Comparison of ENCODE assay signal across 29 mouse cellular contexts in the genomic region with DNA sequence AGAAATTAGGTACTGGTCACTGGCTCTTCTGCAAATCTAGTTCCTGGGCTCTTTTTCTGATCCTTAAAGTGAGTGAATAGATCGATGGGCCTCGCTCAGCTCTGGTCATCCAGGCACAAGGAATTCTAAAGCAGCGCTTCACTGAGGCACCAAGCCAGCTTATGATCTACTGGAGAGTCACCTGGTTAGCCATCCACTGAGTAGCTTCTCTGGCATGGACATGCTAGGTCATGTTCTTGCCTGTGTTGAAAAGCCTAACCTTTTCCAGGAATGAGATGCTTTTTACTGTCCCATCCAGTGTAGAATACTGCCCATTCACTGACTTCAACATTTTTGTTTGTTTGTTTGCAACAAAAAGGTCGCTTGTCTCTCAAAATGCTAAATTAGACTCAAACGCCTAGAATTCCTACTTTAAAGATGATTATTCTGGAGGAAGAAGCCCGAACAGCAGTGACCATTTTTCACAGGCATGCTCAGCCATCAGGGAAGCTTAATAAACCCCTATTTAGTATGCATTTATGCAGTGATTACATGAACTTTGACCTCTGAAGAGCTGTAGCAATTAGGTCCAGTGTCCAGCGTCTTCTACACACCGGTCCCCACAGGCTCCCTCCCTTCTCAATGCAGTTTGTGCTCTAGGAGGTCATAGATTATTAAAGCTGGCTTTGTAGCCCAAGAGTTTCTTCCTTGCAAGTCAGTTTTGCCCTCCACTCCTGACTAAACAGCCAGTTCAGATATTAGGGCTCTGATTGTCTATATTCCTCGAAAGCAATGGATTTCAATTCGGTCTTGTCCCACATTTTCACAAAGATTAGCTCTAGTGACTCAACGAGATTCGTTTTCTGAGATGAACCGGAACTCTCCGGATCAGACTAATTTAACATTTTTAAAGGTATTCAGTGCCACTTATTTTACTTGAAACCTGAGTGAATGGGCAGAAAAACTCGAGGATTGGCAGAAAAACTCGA. TPM values are rescaled to one million over a fixed set of nuclear protein-coding genes. Genes with fewer than 3 reads are reported as not detected.
DNase-seq lines count a peak whose midpoint lies in the region; ATAC-seq and TF ChIP-seq lines count a peak whose summit lies in the region.
"Had no signal": no experiment of that assay in that cellular context is flagged by ENCODE, and none has a peak within 500 bp of the region (broad histone marks: within the 10 kb centered on the region; RNA-seq: fewer than 3 reads in every experiment).

No protein-coding gene starts in this region.

- no peak overlapping the region for H3K9ac ChIP-seq in forebrain, postnatal 0 days
- no peak overlapping the region for H3K9ac ChIP-seq in limb, embryonic 11.5 days (ENCODE audit: low read length)
- H3K9ac ChIP-seq in neural tube, embryonic 13.5 days, result no peak overlapping the region
- H3K9ac ChIP-seq: embryonic facial prominence, embryonic 15.5 days; forebrain, embryonic 15.5 days; heart, embryonic 13.5 days; midbrain, embryonic 12.5 days had no signal

- DNase-seq in forebrain, embryonic 10.5 days (ENCODE audit: extremely low spot score, low spot score), result peak; percentile 18
- DNase-seq in forebrain, postnatal 0 days, result no peak
- DNase-seq in limb, embryonic 11.5 days (ENCODE audit: low spot score), result peak; percentile 29
- DNase-seq in limb, embryonic 10.5 days (ENCODE audit: low spot score), result no peak
- peak; percentile 60 for DNase-seq in embryo, embryonic 10.5 days (ENCODE audit: low spot score)
- DNase-seq: adrenal gland, postnatal 25 days; cerebellum, adult 9-11 months; gastrocnemius, postnatal 10 days; heart, postnatal 14 days; kidney, adult 18-20 months; kidney, postnatal 10 days; left cerebral cortex, postnatal 4 days had no signal

- H3K27ac ChIP-seq in forebrain, embryonic 10.5 days, result no peak overlapping the region
- no peak overlapping the region for H3K27ac ChIP-seq in forebrain, postnatal 0 days (ENCODE audit: low read depth, low read length)
- no peak overlapping the region for H3K27ac ChIP-seq in limb, embryonic 11.5 days (replicated peaks; ENCODE audit: low read depth, low read length)
- H3K27ac ChIP-seq in limb, embryonic 10.5 days, result no peak overlapping the region
- 0 out of 2 replicates have a peak overlapping the region, but pooled peaks have one; percentile 28 for H3K27ac ChIP-seq in neural tube, embryonic 13.5 days (replicated peaks)
- H3K27ac ChIP-seq: embryonic facial prominence, embryonic 15.5 days; forebrain, embryonic 15.5 days; heart, embryonic 13.5 days; hindbrain, postnatal 0 days; midbrain, embryonic 12.5 days had no signal

- no peak overlapping the region for H3K4me3 ChIP-seq in forebrain, embryonic 10.5 days
- no peak overlapping the region for H3K4me3 ChIP-seq in forebrain, postnatal 0 days (ENCODE audit: low read depth, low read length)
- H3K4me3 ChIP-seq in limb, embryonic 11.5 days (ENCODE audit: low read depth, low read length), result no peak overlapping the region
- H3K4me3 ChIP-seq in limb, embryonic 10.5 days, result no peak overlapping the region
- H3K4me3 ChIP-seq in neural tube, embryonic 13.5 days, result no peak overlapping the region
- H3K4me3 ChIP-seq: embryonic facial prominence, embryonic 15.5 days; forebrain, embryonic 15.5 days; heart, embryonic 13.5 days; midbrain, embryonic 12.5 days had no signal

- H3K9me3 ChIP-seq in forebrain, embryonic 10.5 days, result peaks cover 4% of the 10 kb centered on the region
- no peaks in the 10 kb centered on the region for H3K9me3 ChIP-seq in forebrain, postnatal 0 days (ENCODE audit: low read length)
- no peaks in the 10 kb centered on the region for H3K9me3 ChIP-seq in limb, embryonic 11.5 days (ENCODE audit: control insufficient read depth, low read length)
- no peaks in the 10 kb centered on the region for H3K9me3 ChIP-seq in limb, embryonic 10.5 days (replicated peaks)
- H3K9me3 ChIP-seq in neural tube, embryonic 13.5 days, result no peaks in the 10 kb centered on the region
- H3K9me3 ChIP-seq: embryonic facial prominence, embryonic 15.5 days; forebrain, embryonic 15.5 days; heart, embryonic 13.5 days; midbrain, embryonic 12.5 days had no signal

- no peak for TF ChIP-seq CTCF in forebrain, postnatal 0 days (IDR thresholded peaks at IDR 0.05; ENCODE audit: low read depth)

- peaks cover 100% of the 10 kb centered on the region for H3K27me3 ChIP-seq in forebrain, embryonic 10.5 days (ENCODE audit: poor library complexity, severe bottlenecking)
- H3K27me3 ChIP-seq in forebrain, postnatal 0 days (ENCODE audit: insufficient read depth, low read length), result peaks cover 87% of the 10 kb centered on the region
- peaks cover 48% of the 10 kb centered on the region for H3K27me3 ChIP-seq in limb, embryonic 11.5 days (ENCODE audit: control insufficient read depth, insufficient read depth, low read length)
- H3K27me3 ChIP-seq in limb, embryonic 10.5 days (ENCODE audit: low read depth, poor library complexity, severe bottlenecking), result peaks cover 83% of the 10 kb centered on the region
- H3K27me3 ChIP-seq in neural tube, embryonic 13.5 days, result peaks cover 35% of the 10 kb centered on the region

- H3K4me1 ChIP-seq in forebrain, embryonic 10.5 days, result peaks cover 5% of the 10 kb centered on the region
- H3K4me1 ChIP-seq in forebrain, postnatal 0 days (ENCODE audit: insufficient read depth), result no peaks in the 10 kb centered on the region
- 0 out of 2 replicates have a peak, but pooled peaks cover 1% of the 10 kb centered on the region for H3K4me1 ChIP-seq in limb, embryonic 11.5 days (ENCODE audit: control insufficient read depth, insufficient read depth, low read length)
- peaks cover 46% of the 10 kb centered on the region for H3K4me1 ChIP-seq in limb, embryonic 10.5 days
- peaks cover 59% of the 10 kb centered on the region for H3K4me1 ChIP-seq in neural tube, embryonic 13.5 days (replicated peaks)
- H3K4me1 ChIP-seq: embryonic facial prominence, embryonic 15.5 days; forebrain, embryonic 15.5 days; midbrain, embryonic 12.5 days had no signal

- H3K36me3 ChIP-seq in forebrain, embryonic 10.5 days (replicated peaks), result no peaks in the 10 kb centered on the region
- H3K36me3 ChIP-seq in forebrain, postnatal 0 days (ENCODE audit: insufficient read depth), result no peaks in the 10 kb centered on the region
- H3K36me3 ChIP-seq in limb, embryonic 11.5 days (ENCODE audit: control insufficient read depth, insufficient read depth, low read length), result no peaks in the 10 kb centered on the region
- no peaks in the 10 kb centered on the region for H3K36me3 ChIP-seq in limb, embryonic 10.5 days
- H3K36me3 ChIP-seq in neural tube, embryonic 13.5 days, result no peaks in the 10 kb centered on the region
- H3K36me3 ChIP-seq: embryonic facial prominence, embryonic 15.5 days; forebrain, embryonic 15.5 days; heart, embryonic 13.5 days; midbrain, embryonic 12.5 days had no signal

- ATAC-seq in forebrain, postnatal 0 days, result no peak
- ATAC-seq in limb, embryonic 11.5 days (ENCODE audit: insufficient number of reproducible peaks, low FRiP score, low TSS enrichment, low read depth), result no peak
- no peak for ATAC-seq in neural tube, embryonic 13.5 days (ENCODE audit: low read depth)
- no peak for ATAC-seq in inflammation-experienced regulatory T-cells, adult 6 months
- ATAC-seq: CD4-positive, CD25-positive, alpha-beta regulatory T cell, adult 4 months; forebrain, embryonic 15.5 days; hindbrain, postnatal 0 days; lung, postnatal 0 days had no signal

- 2% methylated on average over 16 of the region's 16 CpGs for WGBS in forebrain, embryonic 10.5 days
- WGBS in forebrain, postnatal 0 days, result 3% methylated on average over 16 of the region's 16 CpGs
- 10% methylated on average over 16 of the region's 16 CpGs for WGBS in limb, embryonic 11.5 days
- WGBS in limb, embryonic 10.5 days, result 7% methylated on average over 16 of the region's 16 CpGs
- 14% methylated on average over 16 of the region's 16 CpGs for WGBS in neural tube, embryonic 13.5 days

- H3K4me2 ChIP-seq in forebrain, postnatal 0 days (ENCODE audit: low read depth), result no peak overlapping the region
- H3K4me2 ChIP-seq in limb, embryonic 11.5 days (ENCODE audit: low read depth, severe bottlenecking), result no peak overlapping the region
- H3K4me2 ChIP-seq in neural tube, embryonic 13.5 days, result 0 out of 2 replicates have a peak overlapping the region, but pooled peaks have one; percentile 13
- H3K4me2 ChIP-seq: embryonic facial prominence, embryonic 15.5 days; forebrain, embryonic 15.5 days; heart, embryonic 13.5 days; midbrain, embryonic 12.5 days had no signal

RNA-seq across cellular contexts. Expression of a gene that starts 5.6 kb away (rescaled TPM):
- polyA plus RNA-seq in forebrain, embryonic 10.5 days (2016; fragmentation: Nextera tagmentation; extraction: Ambion mirVana), result not detected in 2 replicates
- total RNA-seq in forebrain, postnatal 0 days (2014; rRNA removed), result 0.10 TPM in 1 of 2 replicates, not detected in the other
- not detected in 2 replicates for polyA plus RNA-seq in forebrain, postnatal 0 days (2015; fragmentation: Nextera tagmentation; extraction: Ambion mirVana)
- 0.99 and 1.1 TPM in 2 replicates for polyA plus RNA-seq in limb, embryonic 11.5 days (2014; fragmentation: Nextera tagmentation; extraction: Ambion mirVana)
- 1.3 and 1.9 TPM in 2 replicates for polyA plus RNA-seq in limb, embryonic 10.5 days (2016; fragmentation: Nextera tagmentation; extraction: Ambion mirVana)
- 2.0 and 3.0 TPM in 2 replicates for polyA plus RNA-seq in neural tube, embryonic 13.5 days (2015; fragmentation: Nextera tagmentation; extraction: Ambion mirVana)
- not detected for polyA plus RNA-seq in inflammation-experienced regulatory T-cells, adult 6 months (2017; shearing (Covaris generic))
- total RNA-seq: layer of hippocampus, postnatal 10 days; left cerebral cortex, adult 8-10 months; left cerebral cortex, postnatal 4 days; liver, adult 2 months; monocyte, adult 5-6 weeks had no signal
- polyA plus RNA-seq: CD4-positive, CD25-positive, alpha-beta regulatory T cell, adult 4 months; cortical plate, adult 2 months; forebrain, embryonic 15.5 days had no signal

RNA-seq across cellular contexts. Expression of a gene that starts 12.1 kb away (rescaled TPM):
- polyA plus RNA-seq in forebrain, embryonic 10.5 days (2016; fragmentation: Nextera tagmentation; extraction: Ambion mirVana), result not detected in 2 replicates
- total RNA-seq in forebrain, postnatal 0 days (2014; rRNA removed), result not detected in 2 replicates
- polyA plus RNA-seq in forebrain, postnatal 0 days (2015; fragmentation: Nextera tagmentation; extraction: Ambion mirVana), result not detected in 2 replicates
- polyA plus RNA-seq in limb, embryonic 11.5 days (2014; fragmentation: Nextera tagmentation; extraction: Ambion mirVana), result 2.8 and 3.0 TPM in 2 replicates
- polyA plus RNA-seq in limb, embryonic 10.5 days (2016; fragmentation: Nextera tagmentation; extraction: Ambion mirVana), result 4.5 and 5.3 TPM in 2 replicates
- polyA plus RNA-seq in neural tube, embryonic 13.5 days (2015; fragmentation: Nextera tagmentation; extraction: Ambion mirVana), result 11.9 and 13.7 TPM in 2 replicates
- not detected for polyA plus RNA-seq in inflammation-experienced regulatory T-cells, adult 6 months (2017; shearing (Covaris generic))
- total RNA-seq: granulocyte monocyte progenitor cell, adult 5-6 weeks; layer of hippocampus, postnatal 10 days; left cerebral cortex, adult 8-10 months; left cerebral cortex, postnatal 4 days; monocyte, adult 5-6 weeks had no signal
- polyA plus RNA-seq: CD4-positive, CD25-positive, alpha-beta regulatory T cell, adult 4 months; cortical plate, adult 2 months; forebrain, embryonic 15.5 days had no signal

RNA-seq across cellular contexts. Expression of a gene that starts 24.8 kb away (rescaled TPM):
- not detected in 2 replicates for polyA plus RNA-seq in forebrain, embryonic 10.5 days (2016; fragmentation: Nextera tagmentation; extraction: Ambion mirVana)
- not detected in 2 replicates for total RNA-seq in forebrain, postnatal 0 days (2014; rRNA removed)
- polyA plus RNA-seq in forebrain, postnatal 0 days (2015; fragmentation: Nextera tagmentation; extraction: Ambion mirVana), result not detected in 2 replicates
- polyA plus RNA-seq in limb, embryonic 11.5 days (2014; fragmentation: Nextera tagmentation; extraction: Ambion mirVana), result 0.99 and 1.4 TPM in 2 replicates
- polyA plus RNA-seq in limb, embryonic 10.5 days (2016; fragmentation: Nextera tagmentation; extraction: Ambion mirVana), result 1.1 and 1.3 TPM in 2 replicates
- polyA plus RNA-seq in neural tube, embryonic 13.5 days (2015; fragmentation: Nextera tagmentation; extraction: Ambion mirVana), result 3.5 and 4.1 TPM in 2 replicates
- not detected for polyA plus RNA-seq in inflammation-experienced regulatory T-cells, adult 6 months (2017; shearing (Covaris generic))
- total RNA-seq: granulocyte monocyte progenitor cell, adult 5-6 weeks; layer of hippocampus, postnatal 10 days; left cerebral cortex, adult 8-10 months; left cerebral cortex, postnatal 4 days; megakaryocyte progenitor cell, adult 5-6 weeks; monocyte, adult 5-6 weeks had no signal
- polyA plus RNA-seq: CD4-positive, CD25-positive, alpha-beta regulatory T cell, adult 4 months; cortical plate, adult 2 months; embryonic facial prominence, embryonic 15.5 days; forebrain, embryonic 15.5 days; midbrain, embryonic 12.5 days; small intestine, adult 2 months had no signal

RNA-seq across cellular contexts. Expression of a gene that starts 39.0 kb away (rescaled TPM):
- polyA plus RNA-seq in forebrain, embryonic 10.5 days (2016; fragmentation: Nextera tagmentation; extraction: Ambion mirVana), result not detected in 2 replicates
- not detected in 2 replicates for total RNA-seq in forebrain, postnatal 0 days (2014; rRNA removed)
- polyA plus RNA-seq in forebrain, postnatal 0 days (2015; fragmentation: Nextera tagmentation; extraction: Ambion mirVana), result not detected in 2 replicates
- 1.0 and 1.3 TPM in 2 replicates for polyA plus RNA-seq in limb, embryonic 11.5 days (2014; fragmentation: Nextera tagmentation; extraction: Ambion mirVana)
- 1.6 and 1.8 TPM in 2 replicates for polyA plus RNA-seq in limb, embryonic 10.5 days (2016; fragmentation: Nextera tagmentation; extraction: Ambion mirVana)
- 5.7 and 5.8 TPM in 2 replicates for polyA plus RNA-seq in neural tube, embryonic 13.5 days (2015; fragmentation: Nextera tagmentation; extraction: Ambion mirVana)
- not detected for polyA plus RNA-seq in inflammation-experienced regulatory T-cells, adult 6 months (2017; shearing (Covaris generic))
- total RNA-seq: layer of hippocampus, postnatal 10 days; left cerebral cortex, adult 8-10 months; left cerebral cortex, postnatal 4 days; monocyte, adult 5-6 weeks had no signal
- polyA plus RNA-seq: CD4-positive, CD25-positive, alpha-beta regulatory T cell, adult 4 months; cortical plate, adult 2 months; forebrain, embryonic 15.5 days; midbrain, embryonic 12.5 days had no signal

RNA-seq across cellular contexts. Expression of a gene that starts 51.9 kb away (rescaled TPM):
- not detected in 2 replicates for polyA plus RNA-seq in forebrain, embryonic 10.5 days (2016; fragmentation: Nextera tagmentation; extraction: Ambion mirVana)
- total RNA-seq in forebrain, postnatal 0 days (2014; rRNA removed), result not detected in 2 replicates
- not detected in 2 replicates for polyA plus RNA-seq in forebrain, postnatal 0 days (2015; fragmentation: Nextera tagmentation; extraction: Ambion mirVana)
- polyA plus RNA-seq in limb, embryonic 11.5 days (2014; fragmentation: Nextera tagmentation; extraction: Ambion mirVana), result 11.0 and 11.3 TPM in 2 replicates
- 9.8 and 10.4 TPM in 2 replicates for polyA plus RNA-seq in limb, embryonic 10.5 days (2016; fragmentation: Nextera tagmentation; extraction: Ambion mirVana)
- 44.7 and 66.8 TPM in 2 replicates for polyA plus RNA-seq in neural tube, embryonic 13.5 days (2015; fragmentation: Nextera tagmentation; extraction: Ambion mirVana)
- not detected for polyA plus RNA-seq in inflammation-experienced regulatory T-cells, adult 6 months (2017; shearing (Covaris generic))
- total RNA-seq: layer of hippocampus, postnatal 10 days; left cerebral cortex, adult 8-10 months; left cerebral cortex, postnatal 4 days; monocyte, adult 5-6 weeks had no signal
- polyA plus RNA-seq: CD4-positive, CD25-positive, alpha-beta regulatory T cell, adult 4 months; cortical plate, adult 2 months; forebrain, embryonic 15.5 days; midbrain, embryonic 12.5 days had no signal

Comparison
In these comparisons a context has a peak if more than half of its experiments do, and no peak if none do; other contexts are left out.
1. DNase-seq: peak in forebrain, embryonic 10.5 days (single experiment), limb, embryonic 11.5 days (single experiment) and embryo, embryonic 10.5 days (single experiment); none in forebrain, postnatal 0 days (single experiment) and limb, embryonic 10.5 days (single experiment).